Comparison of ENCODE assay signal across 8 mouse cellular contexts in the genomic region with DNA sequence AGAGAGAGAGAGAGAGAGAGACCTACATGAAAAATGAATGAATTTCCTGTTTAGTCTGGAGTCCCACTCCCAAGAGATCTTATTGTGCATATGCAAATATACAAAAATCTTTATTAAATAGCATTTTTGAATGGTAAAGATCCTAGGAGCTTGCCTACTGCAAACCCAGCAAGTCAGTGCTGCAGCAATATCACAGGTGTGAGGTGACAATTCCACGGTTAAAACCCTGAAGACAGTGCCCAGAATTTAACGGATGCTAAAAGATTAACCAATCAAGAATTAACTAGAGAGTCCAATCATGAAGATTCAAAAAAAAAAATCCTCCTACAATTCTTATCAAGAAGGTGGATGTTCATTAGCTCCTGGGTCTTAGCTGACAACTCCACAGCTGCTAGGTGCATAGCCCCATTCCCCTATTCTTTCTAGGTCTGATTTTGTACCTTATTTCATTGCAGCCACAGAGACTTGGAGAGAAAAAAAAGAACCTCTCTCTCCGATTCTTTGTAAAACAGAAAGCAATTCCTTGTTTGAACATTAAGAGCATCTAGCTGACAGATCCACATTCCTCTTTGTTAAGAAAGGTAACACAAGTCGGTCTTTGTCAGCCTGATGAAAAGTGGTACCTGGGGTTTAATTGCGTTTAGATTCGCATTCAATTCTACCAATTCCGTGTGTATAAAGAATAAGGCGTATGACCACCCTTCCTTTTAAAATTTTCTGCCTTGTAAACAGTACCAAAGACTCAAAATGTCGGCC. TPM values are rescaled to one million over a fixed set of nuclear protein-coding genes. Genes with fewer than 3 reads are reported as not detected.
DNase-seq lines count a peak whose midpoint lies in the region; ATAC-seq and TF ChIP-seq lines count a peak whose summit lies in the region.

No protein-coding gene starts in this region.

- in situ Hi-C loops in CH12.LX (cut with MboI; ENCODE audit: low pct_ligation_motif_present, low pct_unique_long_range_greater_than_20kb, low sequenced_read_pairs): loop anchor here (10.0 kb wide), 1 partner anchor 73 kb away; no protein-coding TSS in a partner anchor

- TF ChIP-seq POLR2A in CH12.LX (IDR thresholded peaks at IDR 0.05; ENCODE audit: low read depth, low read length): no peak

- H3K79me2 ChIP-seq in CH12.LX (replicated peaks; ENCODE audit: control insufficient read depth, extremely low read depth, insufficient read depth, poor library complexity, severe bottlenecking): peaks cover 14% of the 10 kb centered on the region

- no peak for TF ChIP-seq EP300 in CH12.LX (IDR thresholded peaks at IDR 0.05; ENCODE audit: low read length)

- 0 out of 2 replicates have a peak overlapping the region, but pooled peaks have one; percentile 67 for H3K27ac ChIP-seq in heart, embryonic 10.5 days
- no peak overlapping the region for H3K27ac ChIP-seq in CH12.LX (ENCODE audit: insufficient read depth, low read depth)
- H3K27ac ChIP-seq in hindbrain, embryonic 11.5 days (ENCODE audit: low read depth, low read length): peak overlapping the region; percentile 73
- H3K27ac ChIP-seq in midbrain, embryonic 12.5 days (replicated peaks): peak overlapping the region; percentile 93

- peak overlapping the region; percentile 80 for H3K9ac ChIP-seq in CH12.LX (ENCODE audit: insufficient read depth, low read depth)
- H3K9ac ChIP-seq in hindbrain, embryonic 11.5 days (ENCODE audit: low read depth, low read length): peak overlapping the region; percentile 66
- H3K9ac ChIP-seq in midbrain, embryonic 12.5 days (replicated peaks): peak overlapping the region; percentile 79

- no peaks in the 10 kb centered on the region for H3K36me3 ChIP-seq in heart, embryonic 10.5 days
- H3K36me3 ChIP-seq in CH12.LX (replicated peaks in 1 of 2; ENCODE audit: control insufficient read depth in 1 of 2, insufficient read depth in 1 of 2, low read length in 1 of 2): no peaks in the 10 kb centered on the region
- no peaks in the 10 kb centered on the region for H3K36me3 ChIP-seq in hindbrain, embryonic 11.5 days (ENCODE audit: control insufficient read depth, insufficient read depth, low read length)
- H3K36me3 ChIP-seq in midbrain, embryonic 12.5 days: no peaks in the 10 kb centered on the region

- no peaks in the 10 kb centered on the region for H3K9me3 ChIP-seq in heart, embryonic 10.5 days
- no peaks in the 10 kb centered on the region for H3K9me3 ChIP-seq in CH12.LX (replicated peaks; ENCODE audit: low read length)
- H3K9me3 ChIP-seq in hindbrain, embryonic 11.5 days (ENCODE audit: control insufficient read depth, low read length): no peaks in the 10 kb centered on the region
- no peaks in the 10 kb centered on the region for H3K9me3 ChIP-seq in midbrain, embryonic 12.5 days

- ATAC-seq in hindbrain, embryonic 11.5 days (ENCODE audit: low FRiP score): no peak
- no peak for ATAC-seq in midbrain, embryonic 12.5 days (ENCODE audit: low FRiP score, low read depth)

- H3K4me2 ChIP-seq in CH12.LX (ENCODE audit: insufficient read depth, low read depth, poor library complexity, severe bottlenecking): peak overlapping the region; percentile 24
- H3K4me2 ChIP-seq in hindbrain, embryonic 11.5 days (replicated peaks; ENCODE audit: low read depth, low read length): peak overlapping the region; percentile 74
- H3K4me2 ChIP-seq in midbrain, embryonic 12.5 days (replicated peaks): peak overlapping the region; percentile 62

- WGBS in heart, embryonic 10.5 days: 45% methylated on average over 9 of the region's 9 CpGs
- 42% methylated on average over 9 of the region's 9 CpGs for WGBS in hindbrain, embryonic 11.5 days
- WGBS in midbrain, embryonic 12.5 days: 31% methylated on average over 9 of the region's 9 CpGs

- no peak for TF ChIP-seq RAD21 in CH12.LX (IDR thresholded peaks at IDR 0.05; ENCODE audit: low read depth, low read length)

- no peaks in the 10 kb centered on the region for H3K27me3 ChIP-seq in heart, embryonic 10.5 days (ENCODE audit: insufficient read depth, poor library complexity, severe bottlenecking)
- no peaks in the 10 kb centered on the region for H3K27me3 ChIP-seq in CH12.LX (replicated peaks)
- H3K27me3 ChIP-seq in hindbrain, embryonic 11.5 days (ENCODE audit: control insufficient read depth, insufficient read depth, low read length): no peaks in the 10 kb centered on the region
- H3K27me3 ChIP-seq in midbrain, embryonic 12.5 days: no peaks in the 10 kb centered on the region

- H3K4me3 ChIP-seq in heart, embryonic 10.5 days: peak overlapping the region; percentile 70
- peak overlapping the region; percentile 71 to 93 (median 89) for H3K4me3 ChIP-seq in CH12.LX (replicated peaks in 1 of 3; ENCODE audit: low read depth in 2 of 3, low read length in 2 of 3, poor library complexity in 1 of 3)
- H3K4me3 ChIP-seq in hindbrain, embryonic 11.5 days (ENCODE audit: low read depth, low read length): peak overlapping the region; percentile 55
- peak overlapping the region; percentile 66 for H3K4me3 ChIP-seq in midbrain, embryonic 12.5 days

- TF ChIP-seq CTCF in CH12.LX (conservative IDR thresholded peaks at IDR 0.05 in 1 of 2, IDR thresholded peaks at IDR 0.05 in 1 of 2; ENCODE audit: low read depth in 2 of 2, low read length in 2 of 2): no peak

- no peaks in the 10 kb centered on the region; the same call in 1 of the 2 replicates for H3K4me1 ChIP-seq in heart, embryonic 10.5 days
- peaks cover 3 to 22% of the 10 kb centered on the region in 2 experiments; a peak in 2 of 4 replicates for H3K4me1 ChIP-seq in CH12.LX (ENCODE audit: control insufficient read depth in 1 of 2, insufficient read depth in 2 of 2)
- H3K4me1 ChIP-seq in hindbrain, embryonic 11.5 days (replicated peaks; ENCODE audit: control insufficient read depth, insufficient read depth, low read length): no peaks in the 10 kb centered on the region
- H3K4me1 ChIP-seq in midbrain, embryonic 12.5 days: no peaks in the 10 kb centered on the region

- no peak for DNase-seq in heart, embryonic 10.5 days (ENCODE audit: low spot score)
- no peak for DNase-seq in heart, adult 18-20 months
- DNase-seq in CH12.LX (ENCODE audit: extremely low read depth): no peak
- DNase-seq in hindbrain, embryonic 11.5 days (ENCODE audit: low spot score): no peak
- DNase-seq in thymus, postnatal 14 days: no peak
- no peak for DNase-seq in T-cell, adult 2 months (ENCODE audit: low spot score)
- DNase-seq in left cerebral cortex, adult 18-20 months (ENCODE audit: low spot score in 2 of 2): no peak

- dilution Hi-C loops in CH12.LX (cut with MboI; ENCODE audit: extremely low pct_ligation_motif_present, extremely low pct_unique_long_range_greater_than_20kb, low sequenced_read_pairs): no loop called here

TF ChIP-seq in CH12.LX, 34 proteins besides CTCF, POLR2A, EP300 and RAD21:
- TF ChIP-seq CHD2 (IDR thresholded peaks at IDR 0.05; ENCODE audit: low read length): no peak
- TF ChIP-seq TBP (conservative IDR thresholded peaks at IDR 0.05; ENCODE audit: low read depth, low read length): 0 out of 2 replicates have a peak, but pooled peaks have one; percentile 9

RNA-seq across cellular contexts. Expression of gene Cd200, which starts 1.0 kb away (rescaled TPM):
- polyA plus RNA-seq in heart, embryonic 10.5 days (2016; fragmentation: Nextera tagmentation; extraction: Ambion mirVana): 4.2 and 6.1 TPM in 2 replicates
- total RNA-seq in heart, adult 18-20 months (2021): 10 to 100 TPM; 53.2 to 57.0 TPM
- total RNA-seq in CH12.LX (2012; rRNA removed) (63.0 and 77.5 TPM in 2 replicates), CH12.LX (2014; rRNA removed) (13.7 and 15.1 TPM in 2 replicates)
- polyA plus RNA-seq in CH12.LX (2012; ENCODE audit: insufficient read length, low read depth): 15.3 and 17.0 TPM in 2 replicates
- 49.4 and 52.9 TPM in 2 replicates for polyA plus RNA-seq in hindbrain, embryonic 11.5 days (2014; fragmentation: Nextera tagmentation; extraction: Ambion mirVana)
- polyA plus RNA-seq in midbrain, embryonic 12.5 days (2016; fragmentation: Nextera tagmentation; extraction: Ambion mirVana): 77.7 and 90.0 TPM in 2 replicates
- total RNA-seq in left cerebral cortex, adult 18-20 months (2021): 100 to 1,000 TPM; 104 to 109 TPM

Comparison
In these comparisons a context has a peak if more than half of its experiments do, and no peak if none do; other contexts are left out.
1. H3K4me2 ChIP-seq: peak in every context shown above with its lines; median percentile 74 in hindbrain, embryonic 11.5 days; 62 in midbrain, embryonic 12.5 days; 24 in CH12.LX.